Mouse (Mus musculus) forebrain, embryonic 11.5 days (tissue): Measurements from ENCODE around the gene Chmp5. TPM values are rescaled to one million over a fixed set of nuclear protein-coding genes. Genes with fewer than 3 reads are reported as not detected.

Experiments
- ATAC-seq: fragments of 200-750 bp; cut with Nextera tagmentation; replicated peaks from 2 replicates; pipeline ENCODE4 v1.8.0; 2017; ENCODE audit warnings: moderate TSS enrichment; ENCODE audit not compliant: low FRiP score
- DNase-seq: peaks from one replicate; pipeline ENCODE4 v3.0.0-alpha.2; 2017; ENCODE audit warnings: low spot score
- H3K27ac ChIP-seq: fragments of 300-500 bp; sonication (generic); 2 replicates; pipeline ENCODE4 v1.5.1; 2014; ENCODE audit warnings: low read depth, low read length
- H3K27me3 ChIP-seq: fragments of 300-500 bp; sonication (generic); 2 replicates; pipeline ENCODE4 v1.6.1; 2014; ENCODE audit warnings: mild to moderate bottlenecking, low read length, mixed read lengths; ENCODE audit not compliant: control insufficient read depth, insufficient read depth
- H3K36me3 ChIP-seq: fragments of 300-500 bp; sonication (generic); 2 replicates; pipeline ENCODE4 v1.6.1; 2014; ENCODE audit warnings: mild to moderate bottlenecking, low read length, moderate library complexity, mixed read lengths; ENCODE audit not compliant: control insufficient read depth, insufficient read depth
- H3K4me1 ChIP-seq: fragments of 300-500 bp; sonication (generic); replicated peaks from 2 replicates; pipeline ENCODE4 v1.6.1; 2014; ENCODE audit warnings: low read length, mixed read lengths; ENCODE audit not compliant: control insufficient read depth, insufficient read depth
- H3K4me2 ChIP-seq: fragments of 300-500 bp; sonication (generic); 2 replicates; pipeline ENCODE4 v1.6.1; 2014; ENCODE audit warnings: low read depth, mild to moderate bottlenecking, low read length, moderate library complexity, mixed read lengths; ENCODE audit not compliant: severe bottlenecking
- H3K4me3 ChIP-seq: fragments of 300-500 bp; sonication (generic); 2 replicates; pipeline ENCODE4 v1.5.1; 2014; ENCODE audit warnings: low read depth, low read length
- H3K9ac ChIP-seq: fragments of 300-500 bp; sonication (generic); 2 replicates; pipeline ENCODE4 v1.6.1; 2014; ENCODE audit warnings: low read length
- H3K9me3 ChIP-seq: fragments of 300-500 bp; sonication (generic); 2 replicates; pipeline ENCODE4 v1.6.1; 2016; ENCODE audit warnings: low read length, mixed read lengths; ENCODE audit not compliant: control insufficient read depth
- WGBS: fragments of 180-500 bp; shearing (Covaris S2); extraction: QIAGEN DNeasy Blood & Tissue Kit; methylation state at CpG from one replicate; pipeline ENCODE4 v1.1.7; 2014; 5-methylcytosine and 5-hydroxymethylcytosine counted together
- polyA plus RNA-seq: library from polyadenylated mRNA; unstranded; fragments of >200 nt; fragmentation: Nextera tagmentation; extraction: Ambion mirVana; gene quantifications from 2 replicates; pipeline ENCODE4 v1.2.1, GENCODE M21; 2014

Chmp5 gene
- polyA plus RNA-seq, 1 experiment from 2014 or later, result 134 TPM

DNA sequence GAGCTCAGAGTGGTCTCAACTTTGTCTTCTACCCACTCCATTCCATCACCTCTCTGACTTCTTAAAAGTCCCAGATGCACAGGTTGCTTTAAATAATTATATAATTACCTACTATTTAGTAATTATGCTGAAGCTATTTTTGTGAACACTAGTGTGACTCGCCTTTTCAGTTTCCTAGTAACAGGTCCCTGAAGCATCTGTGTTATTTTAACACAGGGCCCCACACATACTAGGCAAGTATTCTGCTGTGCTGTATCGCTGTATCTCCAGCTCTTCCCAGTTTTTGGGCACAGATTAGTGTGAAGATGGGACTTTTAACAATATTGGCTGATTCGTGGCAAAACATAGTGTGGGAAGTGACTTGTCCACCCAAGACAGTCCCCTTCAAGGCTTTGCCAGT is 15.3 kb downstream of the Chmp5 start:
- H3K4me3 ChIP-seq, result no peak overlapping the region
- H3K4me2 ChIP-seq, result no peak overlapping the region
- H3K9ac ChIP-seq, result no peak overlapping the region
- WGBS, result 89% methylated on average over 3 of the region's 3 CpGs
- DNase-seq (no peak), ATAC-seq (no peak)
- no peaks in the 10 kb centered on the region for H3K9me3 ChIP-seq
- no peak overlapping the region for H3K27ac ChIP-seq
- peaks cover 5% of the 10 kb centered on the region; the same call in 1 of the 2 replicates for H3K36me3 ChIP-seq
- no peaks in the 10 kb centered on the region for H3K27me3 ChIP-seq
- no peaks in the 10 kb centered on the region for H3K4me1 ChIP-seq

DNA sequence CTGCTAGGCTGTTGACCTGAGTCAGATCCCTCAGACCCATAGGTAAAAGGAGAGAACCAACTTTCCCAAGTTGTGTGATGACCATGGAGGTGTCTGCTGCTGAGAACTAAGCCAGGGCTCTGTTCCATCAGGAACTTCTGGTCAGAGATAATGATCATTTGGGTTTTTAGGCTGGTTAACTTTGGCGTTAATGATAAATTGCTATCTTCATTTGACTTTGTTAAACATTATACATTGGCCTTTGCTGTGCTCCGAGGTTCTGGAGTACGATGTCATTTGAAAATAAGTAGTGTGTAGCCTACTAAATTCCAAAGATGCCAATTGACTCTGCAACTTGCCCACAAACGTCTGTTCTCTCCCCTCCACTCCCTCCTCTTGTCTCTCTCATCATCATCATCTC is 21.0 kb downstream of the Chmp5 start:
- H3K9ac ChIP-seq, result no peak overlapping the region
- 84% methylated on average over 4 of the region's 4 CpGs for WGBS
- H3K27me3 ChIP-seq, result no peaks in the 10 kb centered on the region
- H3K9me3 ChIP-seq, result no peaks in the 10 kb centered on the region
- no peak overlapping the region for H3K4me3 ChIP-seq
- no peak for DNase-seq
- 0 out of 2 replicates have a peak, but pooled peaks cover 2% of the 10 kb centered on the region for H3K4me1 ChIP-seq
- H3K36me3 ChIP-seq, result no peaks in the 10 kb centered on the region
- no peak for ATAC-seq
- H3K27ac ChIP-seq, result no peak overlapping the region
- H3K4me2 ChIP-seq, result no peak overlapping the region

DNA sequence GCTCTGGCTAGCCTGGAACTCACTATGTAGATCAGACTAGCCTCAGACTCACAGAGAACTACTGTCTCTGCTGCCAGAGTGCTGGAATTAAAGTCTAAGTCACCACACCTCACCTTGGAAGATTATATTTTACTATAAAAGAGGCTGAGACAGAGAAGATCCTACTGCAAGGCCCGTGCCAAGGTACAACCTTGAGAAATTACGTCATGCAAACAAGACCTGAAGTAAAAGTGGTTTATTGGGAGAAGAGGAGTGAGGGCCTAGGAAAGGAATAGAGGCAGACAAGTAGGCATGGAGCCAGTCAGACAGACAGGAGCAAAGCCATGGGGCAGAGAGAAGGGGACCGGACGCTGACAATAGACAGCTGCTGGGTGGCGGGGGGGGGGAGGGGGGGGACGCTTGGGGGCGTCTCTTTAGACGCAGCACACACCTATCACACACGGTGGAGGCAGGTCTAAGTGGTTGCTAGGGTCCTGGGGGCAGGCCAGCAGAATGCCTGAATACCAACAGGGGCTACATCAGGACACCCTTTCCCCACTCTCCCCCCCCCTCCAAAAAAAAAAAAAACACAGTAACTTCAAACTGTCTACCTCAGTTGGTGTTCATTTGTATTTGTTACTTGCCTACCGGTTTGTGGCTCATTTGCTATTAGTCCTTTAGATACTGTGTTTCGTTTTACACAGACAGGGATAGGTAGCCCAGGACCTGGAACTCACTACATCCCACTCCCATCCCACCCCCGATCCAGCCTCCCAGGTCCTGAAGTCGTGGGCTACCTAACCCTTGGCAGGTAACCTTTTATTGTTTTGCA is 21.8 kb downstream of the Chmp5 start:
- Histone ChIP-seq H3K4me2 (peak overlapping the region; percentile 74), H3K36me3 (no peaks in the 10 kb centered on the region), H3K4me1 (0 out of 2 replicates have a peak, but pooled peaks cover 2% of the 10 kb centered on the region), H3K27me3 (no peaks in the 10 kb centered on the region), H3K4me3 (peak overlapping the region; percentile 60), H3K9ac (peak overlapping the region; percentile 62), H3K27ac (peak overlapping the region; percentile 63), H3K9me3 (no peaks in the 10 kb centered on the region)
- WGBS, result 11% methylated on average over 12 of the region's 13 CpGs
- no peak for DNase-seq
- peak; percentile 28 for ATAC-seq

DNA sequence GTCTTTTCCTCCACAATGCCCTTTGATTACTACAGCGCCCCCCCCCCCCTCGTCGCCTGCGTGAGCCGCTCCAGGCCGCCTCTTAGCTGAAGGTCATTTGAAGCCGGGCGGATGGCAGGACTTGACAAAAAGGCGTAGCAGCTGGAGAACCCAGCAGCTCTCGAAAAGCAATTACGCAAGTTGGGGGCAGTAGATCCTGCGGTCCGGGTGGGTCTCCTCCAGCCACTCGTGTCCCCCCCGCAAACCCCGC is 22.3 kb downstream of the Chmp5 start:
- under 1% methylated on average over 16 of the region's 16 CpGs for WGBS
- Histone ChIP-seq H3K36me3 (no peaks in the 10 kb centered on the region), H3K9ac (peak overlapping the region; percentile 62), H3K27me3 (no peaks in the 10 kb centered on the region), H3K4me2 (peak overlapping the region; percentile 74), H3K4me3 (peak overlapping the region; percentile 60), H3K4me1 (0 out of 2 replicates have a peak, but pooled peaks cover 2% of the 10 kb centered on the region), H3K27ac (peak overlapping the region; percentile 63), H3K9me3 (no peaks in the 10 kb centered on the region)
- DNase-seq (no peak), ATAC-seq (no peak)

DNA sequence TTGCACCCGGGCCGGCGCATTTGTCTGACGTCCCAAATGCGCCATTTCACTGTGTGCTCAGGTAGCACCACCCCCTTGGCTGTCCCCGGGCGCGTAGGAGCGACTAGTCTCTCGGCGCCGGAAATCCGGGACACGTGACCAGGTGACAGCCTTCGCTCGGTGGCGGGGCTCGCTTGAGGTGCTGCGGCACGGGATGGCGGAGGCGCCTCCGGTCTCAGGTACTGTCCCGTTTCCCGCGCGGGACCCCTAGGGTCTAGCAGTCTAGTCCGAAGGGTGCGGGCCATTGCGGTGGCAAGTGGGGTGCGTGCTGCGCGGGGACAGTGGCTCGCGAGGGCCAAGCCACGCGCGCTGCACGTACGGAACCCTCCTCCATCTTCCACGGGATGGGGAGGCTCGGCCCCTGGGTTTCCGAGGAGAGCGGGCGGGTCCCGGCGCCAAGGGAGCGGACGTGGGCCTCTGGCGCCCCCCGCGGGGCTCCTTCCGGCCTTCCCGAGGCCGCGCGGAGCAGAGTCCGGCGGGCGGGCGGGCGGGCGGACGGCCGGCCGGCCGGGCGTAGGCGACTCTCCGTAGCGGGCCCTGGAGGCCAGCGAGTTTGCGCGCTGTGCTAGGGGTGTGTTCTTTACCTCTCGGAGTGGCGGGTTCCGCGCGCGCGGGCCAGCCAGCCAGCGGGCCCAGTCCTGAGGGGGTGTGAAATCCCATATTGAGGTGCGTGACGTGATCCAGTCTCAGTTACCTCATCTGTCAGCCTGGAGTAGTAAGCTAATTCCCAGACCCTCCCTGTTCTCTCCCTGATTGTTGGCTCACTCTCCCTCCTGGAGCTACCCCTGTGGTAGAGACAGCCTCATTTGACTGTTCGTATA is 22.9 kb downstream of the Chmp5 start, which contains the start of gene Nfx1:
Gene Nfx1 (plus strand): TSS at position 65 of the 860 bp plus-strand sequence.
- peak; percentile 97 for DNase-seq
- Histone ChIP-seq H3K36me3 (no peaks in the 10 kb centered on the region), H3K4me2 (peak within 1 kb of the TSS; percentile 74), H3K9ac (peak within 1 kb of the TSS; percentile 62), H3K4me1 (0 out of 2 replicates have a peak, but pooled peaks cover 2% of the 10 kb centered on the region), H3K27ac (peak within 1 kb of the TSS; percentile 76), H3K27me3 (no peaks in the 10 kb centered on the region), H3K4me3 (peak within 1 kb of the TSS; percentile 60), H3K9me3 (no peaks in the 10 kb centered on the region)
- under 1% methylated on average over 84 of the region's 85 CpGs for WGBS
- peak; percentile 95 for ATAC-seq

DNA sequence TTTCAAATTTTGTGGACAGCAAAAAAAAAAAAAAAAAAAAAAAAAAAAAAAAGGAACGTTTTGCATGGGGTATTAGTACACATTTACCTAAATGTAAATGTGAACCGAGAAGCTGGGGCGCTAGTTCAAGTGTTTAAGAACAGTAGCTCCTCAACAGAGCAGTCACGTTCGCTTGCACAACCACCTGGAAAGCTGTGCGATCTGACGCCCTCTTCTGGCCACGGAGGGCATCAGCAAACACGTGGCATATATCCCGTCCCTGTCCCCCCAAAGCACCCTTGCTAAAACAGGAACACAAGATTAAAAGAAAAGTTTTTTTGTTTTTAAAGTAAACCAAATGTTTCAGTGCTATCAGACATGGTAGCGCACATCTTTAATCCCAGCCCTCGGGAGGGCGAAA is 23.5 kb downstream of the Chmp5 start:
- 24% methylated on average over 13 of the region's 13 CpGs for WGBS
- 0 out of 2 replicates have a peak, but pooled peaks cover 2% of the 10 kb centered on the region for H3K4me1 ChIP-seq
- DNase-seq (peak; percentile 67), ATAC-seq (no peak)
- H3K36me3 ChIP-seq, result peaks cover 1% of the 10 kb centered on the region
- no peaks in the 10 kb centered on the region for H3K9me3 ChIP-seq
- H3K27ac ChIP-seq, result peak overlapping the region; percentile 76; the same call in 1 of the 2 replicates
- peak overlapping the region; percentile 74 for H3K4me2 ChIP-seq
- H3K4me3 ChIP-seq, result peak overlapping the region; percentile 60
- H3K9ac ChIP-seq, result peak overlapping the region; percentile 62; the same call in 1 of the 2 replicates
- no peaks in the 10 kb centered on the region for H3K27me3 ChIP-seq

DNA sequence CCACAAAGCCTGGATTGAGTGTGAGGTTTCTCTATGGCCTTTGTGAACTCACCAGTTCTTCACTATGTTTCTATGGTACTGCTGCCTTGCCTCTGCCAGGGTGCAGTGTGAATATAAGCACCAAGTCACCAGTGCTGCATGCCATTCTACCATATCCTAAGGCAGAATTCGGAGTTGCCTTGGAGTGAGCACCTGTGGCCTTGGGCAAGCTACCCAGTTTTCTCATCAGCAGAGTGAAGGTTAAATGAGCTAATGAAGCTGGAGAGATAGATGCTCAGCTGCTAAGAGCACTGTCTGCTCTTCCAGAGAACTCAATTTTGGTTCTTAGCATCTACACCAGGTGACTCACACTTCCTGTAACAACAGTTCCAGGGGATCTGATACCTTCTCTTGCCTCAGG is 25.8 kb downstream of the Chmp5 start:
- no peak overlapping the region for H3K4me3 ChIP-seq
- H3K9ac ChIP-seq, result no peak overlapping the region
- ATAC-seq (no peak), DNase-seq (no peak)
- no peaks in the 10 kb centered on the region for H3K9me3 ChIP-seq
- 0 out of 2 replicates have a peak, but pooled peaks cover 2% of the 10 kb centered on the region for H3K4me1 ChIP-seq
- peaks cover 3% of the 10 kb centered on the region for H3K36me3 ChIP-seq
- no peak overlapping the region for H3K27ac ChIP-seq
- H3K27me3 ChIP-seq, result no peaks in the 10 kb centered on the region
- H3K4me2 ChIP-seq, result no peak overlapping the region
- WGBS, result 84% methylated on average over 1 of the region's 1 CpGs

DNA sequence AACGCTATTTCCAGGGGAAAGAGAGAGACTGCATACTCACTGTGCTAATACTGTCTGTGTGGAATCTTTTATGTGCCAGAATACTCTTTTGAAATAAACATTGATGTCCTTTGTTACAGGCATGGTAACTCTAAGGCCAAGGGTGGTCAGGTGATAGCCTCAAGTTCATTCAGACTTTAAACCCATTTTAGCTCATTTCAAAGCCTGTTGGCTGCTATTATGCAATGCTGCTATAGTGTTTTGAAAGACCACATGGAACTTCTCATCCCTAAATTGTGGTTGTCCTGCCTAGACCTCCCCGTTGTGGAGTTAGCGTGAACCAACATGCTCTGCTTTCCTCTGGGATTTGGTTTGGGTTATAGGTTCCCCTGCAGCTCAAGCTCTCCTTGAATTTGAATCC is 27.5 kb downstream of the Chmp5 start:
- Histone ChIP-seq H3K9ac (no peak overlapping the region), H3K4me3 (no peak overlapping the region), H3K27me3 (no peaks in the 10 kb centered on the region), H3K9me3 (no peaks in the 10 kb centered on the region), H3K4me2 (no peak overlapping the region), H3K27ac (no peak overlapping the region), H3K4me1 (no peaks in the 10 kb centered on the region), H3K36me3 (peaks cover 3% of the 10 kb centered on the region)
- DNase-seq, result no peak
- ATAC-seq, result no peak
- 96% methylated on average over 3 of the region's 3 CpGs for WGBS
